Mouse (Mus musculus) testis, adult 2 months (tissue): Measurements from ENCODE around the gene Tln2. TPM values are rescaled to one million over a fixed set of nuclear protein-coding genes. Genes with fewer than 3 reads are reported as not detected.

Experiments used
- H3K27ac ChIP-seq: fragments of 200-500 bp; 2 replicates; pipeline ENCODE4 v1.5.1; 2012; ENCODE audit warnings: low read depth, low read length; ENCODE audit not compliant: control insufficient read depth, insufficient read depth
- H3K27me3 ChIP-seq: fragments of 200-500 bp; 2 replicates; pipeline ENCODE4 v1.6.1; 2012; ENCODE audit warnings: mild to moderate bottlenecking, low read length, moderate library complexity; ENCODE audit not compliant: control insufficient read depth, insufficient read depth
- H3K36me3 ChIP-seq: fragments of 200-500 bp; 2 replicates; pipeline ENCODE4 v1.6.1; 2012; ENCODE audit warnings: mild to moderate bottlenecking, low read length; ENCODE audit not compliant: control insufficient read depth, insufficient read depth
- H3K4me1 ChIP-seq: fragments of 200-500 bp; 2 replicates; pipeline ENCODE4 v1.6.1; 2012; ENCODE audit warnings: low read length; ENCODE audit not compliant: control insufficient read depth, insufficient read depth
- H3K4me3 ChIP-seq: fragments of 200-500 bp; 2 replicates; pipeline ENCODE4 v1.5.1; 2012; ENCODE audit warnings: low read depth, mild to moderate bottlenecking, low read length, moderate library complexity, mixed read lengths; ENCODE audit not compliant: control insufficient read depth
- CTCF ChIP-seq: fragments of 200-500 bp; IDR thresholded peaks from 2 replicates; pipeline ENCODE4 v1.5.1; 2012; ENCODE audit warnings: low read depth, mild to moderate bottlenecking, inconsistent platforms, low read length, moderate library complexity; ENCODE audit not compliant: control insufficient read depth, insufficient read depth, insufficient replicate concordance
- POLR2A ChIP-seq: fragments of 200-500 bp; IDR thresholded peaks from 2 replicates; pipeline ENCODE4 v1.6.1; 2012; ENCODE audit warnings: low read depth, mild to moderate bottlenecking, inconsistent platforms, low read length, moderate library complexity; ENCODE audit not compliant: control insufficient read depth
- polyA plus RNA-seq: library from polyadenylated mRNA; depleted of rRNA; stranded (reverse); fragments of >200 nt; gene quantifications from 2 replicates; pipeline ENCODE4 v1.2.3, GENCODE M21; 2012

The Tln2 gene
- polyA plus RNA-seq, 1 experiment: 89.6 TPM

DNA sequence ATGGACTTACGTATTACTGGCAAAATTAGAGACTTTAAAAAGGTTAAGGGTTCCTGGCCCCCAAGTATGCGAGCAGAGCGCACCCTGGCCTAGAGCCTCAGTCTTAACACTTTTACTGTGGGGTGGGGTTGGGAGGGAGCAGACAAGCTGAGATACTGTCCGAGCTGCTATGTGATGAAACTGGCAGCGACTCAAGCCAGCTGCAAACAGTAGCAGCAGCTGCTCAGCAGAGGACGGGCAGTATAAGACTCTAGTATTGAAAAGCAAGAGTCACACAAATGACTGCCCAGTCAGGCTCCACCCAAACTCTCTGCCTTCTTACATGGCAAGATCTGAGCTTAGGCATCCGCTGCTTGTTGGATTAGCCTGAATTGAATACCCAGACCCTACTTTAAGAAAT is 206.1 kb downstream of the Tln2 start:
- H3K27me3 ChIP-seq: no peaks in the 10 kb centered on the region
- TF ChIP-seq CTCF (no peak), POLR2A (no peak)
- no peak overlapping the region for H3K27ac ChIP-seq

DNA sequence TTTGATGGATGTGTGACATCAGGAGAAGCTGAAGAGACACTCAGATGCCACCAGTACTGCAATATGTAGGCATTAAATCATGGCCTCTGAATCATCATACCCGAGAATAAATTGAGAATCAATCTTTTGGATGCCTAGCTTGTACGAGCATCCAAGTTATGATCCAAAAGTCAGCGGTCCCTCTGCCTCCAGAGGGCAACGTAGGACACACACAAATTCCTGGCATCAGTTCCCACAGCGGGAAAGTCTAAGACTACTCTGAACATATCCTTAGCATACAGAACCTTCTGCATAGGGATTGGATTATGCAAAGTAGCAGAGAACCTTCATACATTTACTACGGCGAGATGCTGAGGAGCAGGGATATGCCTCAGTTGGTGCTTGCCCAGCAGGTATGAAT is 210.5 kb downstream of the Tln2 start:
- H3K36me3 ChIP-seq: no peaks in the 10 kb centered on the region
- no peak overlapping the region for H3K27ac ChIP-seq
- no peaks in the 10 kb centered on the region for H3K27me3 ChIP-seq
- H3K4me1 ChIP-seq: no peaks in the 10 kb centered on the region
- no peak for TF ChIP-seq CTCF
- no peak for TF ChIP-seq POLR2A
- no peak overlapping the region for H3K4me3 ChIP-seq

More for the DNA sequence above, 206.1 kb downstream of the Tln2 start:
- H3K36me3 ChIP-seq: no peaks in the 10 kb centered on the region
- H3K4me3 ChIP-seq: no peak overlapping the region
- no peaks in the 10 kb centered on the region for H3K4me1 ChIP-seq

DNA sequence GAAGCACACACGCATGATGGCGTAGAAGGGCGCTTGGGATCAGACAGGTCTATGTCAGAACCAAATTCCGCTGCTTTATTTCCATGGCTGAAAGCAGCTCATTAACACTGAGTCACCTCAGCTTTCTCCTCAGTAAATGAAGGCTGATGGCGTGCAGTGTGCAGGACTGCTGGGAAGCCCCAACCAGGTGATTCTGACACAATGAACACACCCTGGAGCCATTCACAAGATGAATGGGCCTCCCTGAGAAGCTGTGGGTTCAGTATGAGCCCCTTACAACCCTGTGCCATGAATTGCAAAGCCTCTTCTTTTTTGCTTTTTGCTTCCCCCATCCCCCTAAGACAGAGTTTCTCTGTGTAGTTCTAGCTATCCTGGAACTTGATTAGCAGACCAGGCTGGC is 212.3 kb downstream of the Tln2 start:
- H3K27me3 ChIP-seq: no peaks in the 10 kb centered on the region
- H3K36me3 ChIP-seq: no peaks in the 10 kb centered on the region
- TF ChIP-seq POLR2A (no peak), CTCF (no peak)

DNA sequence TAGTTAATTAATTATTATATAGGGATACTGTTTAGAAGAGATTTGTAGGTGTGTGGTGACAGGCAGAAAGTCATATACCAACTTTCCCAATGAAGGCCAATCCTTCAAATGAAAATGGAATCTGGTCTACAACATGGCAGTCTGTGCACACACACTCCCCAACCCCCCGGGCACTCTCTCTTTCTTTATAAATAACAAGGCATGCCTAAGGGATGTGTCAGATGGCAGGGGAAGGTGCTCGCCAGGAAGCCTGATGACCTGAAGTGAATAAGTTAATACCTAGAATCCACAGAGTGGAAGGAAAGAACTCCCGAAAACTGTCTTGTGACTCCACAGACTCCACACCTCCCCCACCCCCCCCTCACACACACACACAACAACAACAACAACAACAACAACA is 228.2 kb downstream of the Tln2 start:
- Histone ChIP-seq H3K36me3 (no peaks in the 10 kb centered on the region), H3K4me3 (no peak overlapping the region), H3K4me1 (no peaks in the 10 kb centered on the region; the same call in 1 of the 2 replicates), H3K27ac (no peak overlapping the region), H3K27me3 (no peaks in the 10 kb centered on the region)
- no peak for TF ChIP-seq CTCF
- no peak for TF ChIP-seq POLR2A

More for the DNA sequence above, 212.3 kb downstream of the Tln2 start:
- no peaks in the 10 kb centered on the region for H3K4me1 ChIP-seq
- H3K27ac ChIP-seq: no peak overlapping the region
- no peak overlapping the region for H3K4me3 ChIP-seq

DNA sequence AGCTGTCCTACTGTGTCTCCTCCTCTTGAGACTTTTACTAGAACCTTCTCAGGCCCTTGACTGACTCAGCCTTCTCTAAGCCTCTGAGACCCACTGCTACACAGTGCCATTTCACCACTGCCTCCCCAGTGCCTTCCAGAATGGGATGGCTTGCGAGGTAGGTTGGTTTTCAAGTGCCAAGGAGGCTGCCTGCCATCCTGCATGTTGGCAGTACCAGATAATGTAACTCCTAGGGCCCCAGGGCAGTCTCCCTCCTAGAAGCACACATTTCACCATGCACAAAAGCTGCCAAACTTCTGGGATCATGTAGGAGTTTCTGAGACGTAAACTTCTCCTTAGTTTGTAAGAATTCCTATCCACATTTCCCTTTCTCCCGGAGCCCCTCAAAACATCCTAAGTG is 231.1 kb downstream of the Tln2 start:
- Histone ChIP-seq H3K27me3 (no peaks in the 10 kb centered on the region), H3K4me3 (peak overlapping the region; percentile 45; the same call in 1 of the 2 replicates), H3K27ac (no peak overlapping the region), H3K4me1 (no peaks in the 10 kb centered on the region; the same call in 1 of the 2 replicates), H3K36me3 (no peaks in the 10 kb centered on the region)
- no peak for TF ChIP-seq CTCF
- TF ChIP-seq POLR2A: no peak

DNA sequence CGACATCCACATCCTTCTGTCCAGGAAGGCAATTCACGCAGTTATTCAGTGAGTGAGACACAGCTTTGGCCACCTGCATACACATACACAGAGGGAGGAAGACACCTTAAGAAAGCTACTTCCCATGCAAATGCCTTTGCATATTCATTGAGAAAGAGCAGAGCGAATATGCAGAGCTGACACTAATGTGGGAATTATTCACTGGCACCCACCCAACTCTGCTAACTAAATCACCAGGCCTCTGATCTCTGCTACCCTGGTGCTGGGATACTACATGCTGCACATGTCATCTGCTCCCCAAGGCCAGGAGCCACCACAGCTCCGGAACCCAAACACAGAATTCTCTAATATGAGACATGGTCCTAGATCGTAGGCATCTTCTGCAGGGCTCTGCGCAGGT is 237.6 kb downstream of the Tln2 start:
- H3K27me3 ChIP-seq: no peaks in the 10 kb centered on the region
- H3K36me3 ChIP-seq: no peaks in the 10 kb centered on the region
- H3K27ac ChIP-seq: no peak overlapping the region
- no peak for TF ChIP-seq CTCF
- TF ChIP-seq POLR2A: no peak
- H3K4me1 ChIP-seq: no peaks in the 10 kb centered on the region; the same call in 1 of the 2 replicates
- no peak overlapping the region for H3K4me3 ChIP-seq

DNA sequence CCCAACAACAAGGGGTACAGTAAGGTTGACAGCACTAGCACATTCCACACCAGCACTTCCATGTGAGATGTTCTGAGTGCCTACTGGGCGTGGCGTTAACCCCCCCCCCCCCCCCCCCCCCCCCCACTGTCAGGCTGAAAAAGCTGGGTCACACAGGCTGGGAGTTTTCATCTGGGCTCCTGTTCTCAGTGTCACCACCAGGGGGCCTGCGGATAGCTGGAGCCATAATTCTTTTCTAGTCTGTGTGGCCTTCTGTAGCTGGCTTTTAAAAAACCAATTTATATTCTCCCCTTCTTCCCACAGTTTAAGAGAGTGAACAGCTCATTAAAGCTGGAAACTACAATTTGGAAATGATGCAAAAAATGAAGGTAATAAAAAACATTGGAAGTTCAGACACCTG is 244.1 kb downstream of the Tln2 start:
- Histone ChIP-seq H3K4me3 (no peak overlapping the region), H3K27ac (no peak overlapping the region), H3K4me1 (no peaks in the 10 kb centered on the region; the same call in 1 of the 2 replicates), H3K36me3 (no peaks in the 10 kb centered on the region), H3K27me3 (no peaks in the 10 kb centered on the region)
- TF ChIP-seq CTCF: peak; percentile 45; the same call in 1 of the 2 replicates
- no peak for TF ChIP-seq POLR2A

DNA sequence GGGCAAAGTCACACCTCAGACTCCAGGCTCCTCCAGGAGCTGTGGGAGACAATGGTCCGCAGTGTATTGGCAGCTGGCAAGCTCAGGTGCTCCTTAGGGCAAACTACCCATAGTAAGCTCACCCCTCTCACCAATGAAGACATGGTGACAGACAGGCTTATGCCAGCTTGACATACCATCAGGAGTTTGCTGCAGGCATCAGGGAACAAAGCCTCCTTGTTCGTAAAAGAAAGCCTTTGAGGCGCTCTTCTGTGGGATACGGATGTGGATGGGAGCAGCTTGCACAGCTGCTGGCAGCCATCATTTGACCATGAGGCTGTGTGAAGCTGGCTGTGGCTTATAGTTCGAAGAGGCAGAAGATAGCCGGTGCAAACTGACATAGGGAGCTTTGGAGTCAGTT is 254.5 kb downstream of the Tln2 start:
- Histone ChIP-seq H3K4me3 (no peak overlapping the region), H3K27me3 (no peaks in the 10 kb centered on the region), H3K36me3 (no peaks in the 10 kb centered on the region), H3K27ac (no peak overlapping the region), H3K4me1 (no peaks in the 10 kb centered on the region)
- TF ChIP-seq CTCF (no peak), POLR2A (no peak)
